Mouse (Mus musculus) kidney, embryonic 16.5 days (tissue): Measurements from ENCODE around the gene Slc2a1. TPM values are rescaled to one million over a fixed set of nuclear protein-coding genes. Genes with fewer than 3 reads are reported as not detected.

ENCODE experiments used
- ATAC-seq: fragments of 200-750 bp; cut with Nextera tagmentation; 2 replicates; pipeline ENCODE4 v1.8.0; 2017; ENCODE audit warnings: moderate TSS enrichment; ENCODE audit not compliant: low FRiP score, low TSS enrichment
- H3K27ac ChIP-seq: fragments of 300-500 bp; sonication (generic); 2 replicates; pipeline ENCODE4 v1.5.1; 2014; ENCODE audit warnings: low read length
- H3K27me3 ChIP-seq: fragments of 300-500 bp; sonication (generic); 2 replicates; pipeline ENCODE4 v1.6.1; 2014; ENCODE audit warnings: low read length, control low read depth, mixed read lengths; ENCODE audit not compliant: insufficient read depth
- H3K36me3 ChIP-seq: fragments of 300-500 bp; sonication (generic); 2 replicates; pipeline ENCODE4 v1.6.1; 2014; ENCODE audit warnings: low read length, control low read depth, mixed read lengths; ENCODE audit not compliant: insufficient read depth
- H3K4me1 ChIP-seq: fragments of 300-500 bp; sonication (generic); 2 replicates; pipeline ENCODE4 v1.6.1; 2014; ENCODE audit warnings: low read length, control low read depth, mixed read lengths; ENCODE audit not compliant: insufficient read depth
- H3K4me2 ChIP-seq: fragments of 300-500 bp; sonication (generic); replicated peaks from 2 replicates; pipeline ENCODE4 v1.6.1; 2014; ENCODE audit warnings: low read depth, low read length
- H3K4me3 ChIP-seq: fragments of 300-500 bp; sonication (generic); 2 replicates; pipeline ENCODE4 v1.5.1; 2014; ENCODE audit warnings: mild to moderate bottlenecking, low read length
- H3K9ac ChIP-seq: fragments of 300-500 bp; sonication (generic); replicated peaks from 2 replicates; pipeline ENCODE4 v1.6.1; 2014; ENCODE audit warnings: low read length
- H3K9me3 ChIP-seq: fragments of 300-500 bp; sonication (generic); 2 replicates; pipeline ENCODE4 v1.6.1; 2016; ENCODE audit warnings: low read length, control low read depth
- WGBS: fragments of 180-500 bp; shearing (Covaris S2); extraction: QIAGEN DNeasy Blood & Tissue Kit; methylation state at CpG from one replicate; pipeline ENCODE4 v1.1.7; 2014; 5-methylcytosine and 5-hydroxymethylcytosine counted together
- polyA plus RNA-seq: library from polyadenylated mRNA; unstranded; fragments of >200 nt; fragmentation: Nextera tagmentation; extraction: Ambion mirVana; gene quantifications from 2 replicates; pipeline ENCODE4 v1.2.1, GENCODE M21; 2015

The Slc2a1 gene
- polyA plus RNA-seq, 1 experiment from 2014 or later = 98.6 TPM

DNA sequence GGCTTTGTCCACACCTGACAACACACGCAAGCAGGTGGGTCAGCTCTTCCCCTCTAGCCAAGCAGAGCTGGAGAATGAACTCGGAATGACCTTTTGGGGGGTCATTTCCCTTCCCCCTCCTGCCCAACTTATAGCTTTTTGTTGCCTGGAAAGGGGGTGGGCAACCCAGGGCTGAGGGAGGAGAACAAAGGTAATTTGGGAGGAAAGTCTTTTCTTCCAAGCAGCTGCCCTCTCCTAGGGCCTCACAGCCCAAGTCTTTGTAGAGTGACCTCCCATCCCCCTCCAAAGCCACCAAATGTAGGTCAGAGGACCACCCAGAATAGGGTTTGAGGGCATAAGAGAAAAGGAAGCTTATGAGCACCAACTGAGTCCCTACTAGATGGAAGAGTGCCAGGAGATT lies 34.9 kb upstream of the Slc2a1 start:
- no peak for ATAC-seq
- H3K36me3 ChIP-seq = no peaks in the 10 kb centered on the region
- WGBS = 37% methylated on average over 2 of the region's 2 CpGs
- H3K27me3 ChIP-seq = peaks cover 20% of the 10 kb centered on the region
- H3K27ac ChIP-seq = peak overlapping the region; percentile 53; the same call in 1 of the 2 replicates
- no peak overlapping the region for H3K4me3 ChIP-seq
- H3K9ac ChIP-seq = no peak overlapping the region
- H3K9me3 ChIP-seq = no peaks in the 10 kb centered on the region
- peaks cover 26% of the 10 kb centered on the region for H3K4me1 ChIP-seq
- H3K4me2 ChIP-seq = no peak overlapping the region

DNA sequence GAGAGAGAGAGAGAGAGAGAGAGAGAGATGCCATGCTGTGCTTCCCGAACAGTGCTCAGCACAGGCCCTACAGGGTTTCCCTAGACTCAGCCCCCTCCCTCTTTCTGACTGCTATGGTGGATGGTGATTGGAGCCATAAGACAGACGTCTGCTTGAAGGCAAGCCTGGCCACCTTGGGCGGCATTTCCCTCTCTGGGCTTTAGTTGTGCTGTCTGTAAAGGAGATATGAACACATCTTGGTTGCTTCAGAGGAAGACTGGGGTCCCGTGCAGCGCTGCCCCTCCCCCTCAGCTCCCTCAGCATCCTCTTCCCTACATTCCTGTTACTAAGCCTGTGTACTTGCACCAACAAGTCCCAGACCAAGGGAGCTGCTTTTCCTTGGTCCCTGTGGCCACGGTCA lies 33.9 kb upstream of the Slc2a1 start:
- Histone ChIP-seq H3K4me2 (no peak overlapping the region), H3K36me3 (no peaks in the 10 kb centered on the region)

DNA sequence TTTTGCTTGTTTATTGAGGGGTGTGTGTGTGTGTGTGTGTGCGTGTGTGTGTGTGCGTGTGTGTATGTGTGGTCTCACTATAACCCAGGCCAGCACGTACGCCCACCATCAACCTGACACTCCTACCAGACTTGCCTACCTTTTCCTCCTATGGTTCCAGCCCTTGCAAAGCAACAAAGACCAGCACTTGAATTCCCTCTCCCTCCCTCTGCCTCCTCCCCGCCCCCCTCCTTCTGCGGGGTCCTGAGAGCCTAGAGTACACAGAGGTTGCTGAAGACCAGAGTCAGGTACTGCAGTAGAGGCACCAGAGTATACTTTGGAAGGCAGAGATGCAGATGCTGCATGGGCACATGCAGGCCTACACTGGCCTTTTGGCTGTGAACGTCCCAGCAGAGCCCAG lies 33.2 kb upstream of the Slc2a1 start:
- H3K36me3 ChIP-seq = no peaks in the 10 kb centered on the region
- peaks cover 26% of the 10 kb centered on the region for H3K4me1 ChIP-seq
- no peak overlapping the region for H3K4me2 ChIP-seq
- no peak overlapping the region for H3K4me3 ChIP-seq
- WGBS = 59% methylated on average over 7 of the region's 7 CpGs
- peaks cover 20% of the 10 kb centered on the region for H3K27me3 ChIP-seq
- no peak for ATAC-seq
- H3K27ac ChIP-seq = no peak overlapping the region
- no peak overlapping the region for H3K9ac ChIP-seq
- H3K9me3 ChIP-seq = no peaks in the 10 kb centered on the region

More for the DNA sequence above, 33.9 kb upstream of the Slc2a1 start:
- Histone ChIP-seq H3K27me3 (peaks cover 20% of the 10 kb centered on the region), H3K9ac (no peak overlapping the region), H3K9me3 (no peaks in the 10 kb centered on the region), H3K4me1 (peaks cover 26% of the 10 kb centered on the region), H3K4me3 (no peak overlapping the region), H3K27ac (no peak overlapping the region)
- WGBS = 37% methylated on average over 6 of the region's 6 CpGs
- no peak for ATAC-seq

DNA sequence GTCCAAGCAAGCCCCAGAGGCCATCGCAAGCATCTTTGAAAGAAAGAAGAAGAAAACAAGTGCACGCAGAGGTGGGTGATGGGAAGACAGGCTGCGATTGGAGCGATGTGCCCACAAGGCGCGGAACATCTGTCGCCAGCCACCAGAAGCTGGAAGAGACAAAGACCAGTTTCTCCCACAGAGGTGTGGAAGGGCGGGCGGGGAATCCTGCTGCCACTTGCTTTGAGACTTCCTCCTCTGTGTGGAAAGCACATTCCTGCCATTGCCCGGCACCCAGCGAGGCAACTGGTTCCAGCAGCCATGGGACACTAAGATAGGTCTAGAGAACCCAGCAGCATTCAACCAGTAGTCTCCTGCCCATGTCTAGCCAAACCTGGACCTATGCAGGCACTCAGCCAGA lies 32.2 kb upstream of the Slc2a1 start:
- peaks cover 21% of the 10 kb centered on the region for H3K4me1 ChIP-seq
- no peak overlapping the region for H3K4me3 ChIP-seq
- H3K27ac ChIP-seq = no peak overlapping the region
- no peak overlapping the region for H3K4me2 ChIP-seq
- H3K9me3 ChIP-seq = no peaks in the 10 kb centered on the region
- no peaks in the 10 kb centered on the region for H3K36me3 ChIP-seq
- no peak overlapping the region for H3K9ac ChIP-seq
- ATAC-seq = no peak
- 83% methylated on average over 11 of the region's 11 CpGs for WGBS
- peaks cover 17% of the 10 kb centered on the region for H3K27me3 ChIP-seq

DNA sequence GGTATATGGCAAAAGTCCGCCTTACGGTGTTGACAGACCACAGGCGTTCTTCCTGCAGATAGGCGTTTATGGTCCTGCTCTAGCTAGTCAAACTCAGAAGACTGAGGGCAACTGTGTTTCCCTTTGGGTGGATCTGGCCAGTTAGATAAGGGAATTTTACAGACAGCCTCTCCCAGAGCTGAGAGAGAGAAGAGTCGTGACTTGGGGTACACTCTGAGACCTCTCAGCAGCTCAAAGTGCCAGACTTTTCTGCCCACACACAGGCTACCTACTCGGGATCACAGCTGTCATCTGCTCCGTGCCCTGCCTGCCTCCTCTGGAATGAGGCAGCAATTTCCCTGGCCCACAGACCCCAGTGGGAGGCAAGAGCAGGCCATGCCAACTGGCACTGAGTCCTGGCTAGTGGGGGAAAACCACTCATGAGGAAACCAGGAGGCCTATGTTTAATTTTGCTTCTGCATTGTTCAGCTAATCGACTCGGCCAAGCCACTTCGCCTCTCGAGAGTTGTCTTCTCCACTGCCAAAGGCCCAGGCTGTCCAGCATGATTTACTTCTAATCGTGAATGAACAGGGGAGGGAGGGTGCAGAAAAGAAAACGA lies 31.3 kb upstream of the Slc2a1 start:
- H3K4me2 ChIP-seq = no peak overlapping the region
- H3K27ac ChIP-seq = no peak overlapping the region
- peaks cover 8% of the 10 kb centered on the region; the same call in 1 of the 2 replicates for H3K27me3 ChIP-seq
- H3K4me1 ChIP-seq = peaks cover 13% of the 10 kb centered on the region
- no peaks in the 10 kb centered on the region for H3K36me3 ChIP-seq
- H3K4me3 ChIP-seq = no peak overlapping the region
- no peak overlapping the region for H3K9ac ChIP-seq
- no peak for ATAC-seq
- H3K9me3 ChIP-seq = no peaks in the 10 kb centered on the region
- 47% methylated on average over 13 of the region's 13 CpGs for WGBS

DNA sequence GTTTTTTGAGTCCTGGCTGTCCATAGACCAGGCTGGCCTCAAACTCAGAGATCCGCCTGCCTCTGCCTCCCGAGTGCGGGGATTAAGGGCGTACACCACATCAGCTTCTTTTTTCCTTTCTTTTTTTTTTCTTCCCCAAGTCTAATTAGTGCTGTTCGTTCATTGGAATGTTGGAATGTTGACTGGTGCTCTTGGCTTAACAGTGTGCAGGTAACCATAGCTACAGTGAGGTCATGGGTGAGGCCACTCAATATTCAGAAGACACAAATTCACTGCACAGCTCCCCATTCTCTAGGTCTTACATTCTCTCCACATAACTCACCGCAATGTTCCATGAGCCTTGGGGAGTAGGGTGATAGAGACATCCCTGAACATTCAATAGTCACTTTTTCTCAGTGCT lies 28.6 kb upstream of the Slc2a1 start:
- Histone ChIP-seq H3K36me3 (no peaks in the 10 kb centered on the region), H3K9me3 (no peaks in the 10 kb centered on the region), H3K4me1 (peaks cover 7% of the 10 kb centered on the region; the same call in 1 of the 2 replicates), H3K4me2 (no peak overlapping the region), H3K4me3 (no peak overlapping the region), H3K27ac (no peak overlapping the region), H3K27me3 (no peaks in the 10 kb centered on the region), H3K9ac (no peak overlapping the region)
- 88% methylated on average over 6 of the region's 6 CpGs for WGBS
- ATAC-seq = no peak

DNA sequence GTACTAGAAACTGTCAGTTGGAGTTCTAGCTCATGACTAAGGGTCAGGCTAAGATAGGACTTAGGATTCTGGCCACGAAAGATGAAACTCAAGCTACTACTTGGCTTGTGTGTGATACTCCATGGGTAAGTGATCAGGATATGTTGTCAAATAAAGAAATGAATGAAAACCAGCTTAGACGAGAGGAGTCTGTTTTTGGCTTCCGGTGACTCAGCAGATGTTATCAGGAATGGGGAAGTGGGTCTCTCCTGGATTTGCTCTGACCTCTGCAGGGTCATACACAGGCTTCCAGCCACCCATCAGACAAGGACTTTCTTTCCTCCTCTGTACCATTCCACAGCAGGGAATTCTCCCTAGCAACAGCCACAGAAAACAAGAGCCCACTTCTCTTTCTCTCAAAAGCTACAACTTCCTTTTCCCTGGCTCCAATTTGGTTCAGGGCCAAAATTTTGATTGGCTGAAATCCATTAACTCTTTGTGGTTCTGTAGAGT lies 25.7 kb upstream of the Slc2a1 start:
- Histone ChIP-seq H3K9me3 (no peaks in the 10 kb centered on the region), H3K4me2 (no peak overlapping the region), H3K4me1 (peaks cover 7% of the 10 kb centered on the region; the same call in 1 of the 2 replicates), H3K27ac (no peak overlapping the region), H3K36me3 (no peaks in the 10 kb centered on the region), H3K9ac (no peak overlapping the region), H3K27me3 (no peaks in the 10 kb centered on the region), H3K4me3 (no peak overlapping the region)
- ATAC-seq = no peak
- WGBS = 48% methylated on average over 3 of the region's 3 CpGs

DNA sequence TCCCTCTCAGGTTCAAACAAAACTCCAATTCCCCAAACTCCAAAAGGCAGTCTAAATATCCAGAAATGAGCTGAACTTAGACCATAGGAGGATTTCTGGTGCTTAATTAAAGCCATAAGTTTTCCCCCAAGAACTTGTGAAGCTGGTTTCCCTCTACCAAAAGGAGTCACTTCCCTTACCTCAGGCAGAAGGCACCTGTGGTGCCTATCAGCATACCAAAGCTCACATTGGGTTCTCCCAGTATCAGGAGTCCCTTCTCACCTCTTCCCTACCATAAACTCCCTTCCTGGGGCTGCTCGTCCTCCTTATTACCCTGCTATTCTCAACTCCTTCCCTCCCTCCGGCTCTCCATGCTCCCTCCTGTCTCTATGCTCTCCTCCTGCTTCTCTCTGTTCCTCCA lies 20.1 kb upstream of the Slc2a1 start:
- H3K27me3 ChIP-seq = no peaks in the 10 kb centered on the region
- 27% methylated on average over 2 of the region's 2 CpGs for WGBS
- no peak for ATAC-seq

DNA sequence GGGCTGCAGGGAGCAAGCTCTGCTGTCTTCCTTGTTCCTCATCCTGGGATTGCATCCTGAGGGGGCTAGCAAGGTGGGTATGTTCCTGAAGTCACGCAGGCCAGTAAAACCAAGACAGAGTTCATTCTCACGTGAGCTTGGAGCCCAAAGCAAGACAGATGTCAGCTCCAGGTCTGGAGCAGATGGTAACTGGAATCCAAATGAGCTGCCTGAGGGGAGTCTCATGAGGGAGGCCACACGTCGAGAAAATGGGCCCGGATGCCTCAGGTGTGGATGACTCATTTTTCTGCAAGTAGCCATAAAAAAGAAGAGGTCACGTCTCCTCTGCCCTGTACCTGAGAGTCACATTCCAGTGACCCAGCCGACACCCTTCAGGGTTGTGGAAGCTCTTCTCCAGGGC lies 14.6 kb upstream of the Slc2a1 start:
- Histone ChIP-seq H3K4me1 (no peaks in the 10 kb centered on the region), H3K27me3 (no peaks in the 10 kb centered on the region), H3K4me2 (no peak overlapping the region), H3K36me3 (no peaks in the 10 kb centered on the region), H3K4me3 (no peak overlapping the region), H3K9me3 (no peaks in the 10 kb centered on the region), H3K27ac (no peak overlapping the region), H3K9ac (no peak overlapping the region)
- ATAC-seq = no peak
- WGBS = 62% methylated on average over 7 of the region's 7 CpGs

More for the DNA sequence above, 20.1 kb upstream of the Slc2a1 start:
- no peaks in the 10 kb centered on the region for H3K36me3 ChIP-seq
- H3K9me3 ChIP-seq = no peaks in the 10 kb centered on the region
- no peak overlapping the region for H3K4me3 ChIP-seq
- H3K27ac ChIP-seq = no peak overlapping the region
- H3K9ac ChIP-seq = no peak overlapping the region
- H3K4me1 ChIP-seq = no peaks in the 10 kb centered on the region
- H3K4me2 ChIP-seq = no peak overlapping the region

DNA sequence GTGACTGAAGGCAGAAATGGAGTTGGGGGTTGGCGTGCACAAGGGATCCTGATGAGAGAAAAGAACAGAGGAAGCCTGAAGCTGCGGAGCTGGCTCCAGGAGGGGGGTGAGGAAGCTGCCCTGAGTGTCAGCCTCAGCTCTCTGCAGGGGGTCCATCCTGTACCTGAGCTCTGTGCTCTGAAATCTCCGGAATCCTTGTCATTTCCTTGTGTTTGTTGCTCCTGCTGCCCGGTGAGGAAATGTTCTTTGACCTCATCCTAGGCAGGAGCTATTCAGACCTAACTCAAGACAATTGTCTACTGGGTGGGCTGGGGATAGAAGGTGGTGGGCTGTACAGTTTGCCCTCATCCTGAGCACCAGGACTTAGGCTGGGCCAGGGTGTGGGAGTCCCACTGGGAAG lies 13.5 kb upstream of the Slc2a1 start:
- Histone ChIP-seq H3K4me2 (no peak overlapping the region), H3K9ac (0 out of 2 replicates have a peak overlapping the region, but pooled peaks have one; percentile 8), H3K4me3 (no peak overlapping the region), H3K9me3 (no peaks in the 10 kb centered on the region), H3K27ac (no peak overlapping the region), H3K4me1 (no peaks in the 10 kb centered on the region), H3K27me3 (no peaks in the 10 kb centered on the region), H3K36me3 (no peaks in the 10 kb centered on the region)
- 28% methylated on average over 4 of the region's 4 CpGs for WGBS
- ATAC-seq = peak; percentile 27; the same call in 1 of the 2 replicates
